Mouse (Mus musculus) left cerebral cortex, postnatal 36 days (tissue): Measurements from ENCODE around the gene Olfr266. TPM values are rescaled to one million over a fixed set of nuclear protein-coding genes. Genes with fewer than 3 reads are reported as not detected.
A peak's percentile ranks its signal among the peaks of the same experiment; 100 is the strongest.

Experiments
- DNase-seq, 2 experiments: peaks; one replicate each; pipeline ENCODE4 v3.0.0; 2021 to 2022; ENCODE audit warnings: low spot score in 2 of 2, mixed read lengths in 1 of 2
- intact Hi-C: fragments of 180-260 bp; cut with DNase I; formaldehyde crosslinking; loops from one replicate; pipeline ENCODE4 v1.15.1; 2025
- total RNA-seq, 2 experiments: library from RNA; stranded (reverse); gene quantifications; 2 replicates each; pipeline ENCODE4 v1.2.3; 2021

The Olfr266 gene
- not detected for total RNA-seq

DNA sequence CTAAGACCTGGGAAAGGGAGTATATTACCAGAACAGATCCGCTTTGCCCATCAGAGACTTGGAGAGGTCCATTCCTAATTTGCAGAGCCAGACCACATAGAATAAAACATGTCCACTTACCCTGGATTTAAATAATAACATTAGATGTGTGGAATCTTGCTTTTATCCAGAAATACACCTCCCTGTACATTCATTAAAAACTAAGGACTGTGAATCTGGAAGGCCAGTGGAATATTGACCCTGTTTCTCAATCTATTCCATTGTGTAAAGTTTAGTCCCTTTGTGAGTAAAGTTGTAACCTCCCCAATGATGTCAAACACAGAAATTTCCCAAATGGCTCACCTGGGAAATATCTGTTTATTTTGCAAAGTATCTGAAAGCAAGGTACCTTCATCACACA, at the start of gene Olfr266:
Olfr266 (minus strand) TSS at position 101 of the 400 bp plus-strand sequence.
- DNase-seq: no peak
- intact Hi-C loops: no loop called here

DNA sequence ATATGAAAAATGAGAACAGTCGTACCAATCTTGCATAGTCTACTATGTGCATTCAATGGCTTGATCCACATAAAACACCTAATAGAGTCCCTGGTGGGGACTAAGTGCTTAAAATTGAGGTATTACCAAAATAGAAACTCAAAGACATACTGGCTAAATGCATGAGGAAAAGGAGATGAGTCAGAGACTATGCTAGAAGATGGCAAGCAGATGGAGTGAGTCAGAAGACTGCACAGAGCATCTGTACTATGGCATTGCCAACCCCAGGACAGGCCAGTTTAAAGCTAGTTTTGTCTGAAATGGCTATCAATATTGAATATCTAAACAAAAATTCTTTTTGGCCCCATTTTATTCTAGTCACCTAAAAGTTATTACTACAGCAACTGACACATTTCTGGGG, 49.5 kb upstream of the Olfr266 start:
- peak in 1 of 2 experiments; percentile 5 for DNase-seq

DNA sequence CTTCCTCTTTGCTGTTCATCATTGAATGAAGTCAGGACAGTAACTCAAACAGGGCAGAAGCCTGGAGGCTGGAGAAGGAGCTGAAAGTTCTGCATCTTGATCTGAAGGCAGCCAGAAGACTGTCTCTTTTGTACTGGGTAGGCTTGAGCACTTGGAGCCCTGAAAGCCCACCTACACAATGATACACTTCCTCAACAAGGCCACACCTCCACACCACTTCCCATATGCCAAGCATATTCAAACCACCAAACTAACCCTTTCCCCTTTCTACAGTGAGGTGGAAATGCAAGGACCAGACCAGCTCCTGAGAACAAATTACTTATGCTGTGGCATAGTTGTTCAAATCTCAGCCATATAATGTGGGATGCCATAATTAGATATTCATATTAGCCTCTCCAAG, 46.8 kb upstream of the Olfr266 start:
- DNase-seq: no peak
- intact Hi-C loops: no loop called here

More for the DNA sequence above, 49.5 kb upstream of the Olfr266 start:
- intact Hi-C loops: loop anchor here (5.0 kb wide), 2 partner anchors 103 to 883 kb away; no protein-coding TSS in a partner anchor

DNA sequence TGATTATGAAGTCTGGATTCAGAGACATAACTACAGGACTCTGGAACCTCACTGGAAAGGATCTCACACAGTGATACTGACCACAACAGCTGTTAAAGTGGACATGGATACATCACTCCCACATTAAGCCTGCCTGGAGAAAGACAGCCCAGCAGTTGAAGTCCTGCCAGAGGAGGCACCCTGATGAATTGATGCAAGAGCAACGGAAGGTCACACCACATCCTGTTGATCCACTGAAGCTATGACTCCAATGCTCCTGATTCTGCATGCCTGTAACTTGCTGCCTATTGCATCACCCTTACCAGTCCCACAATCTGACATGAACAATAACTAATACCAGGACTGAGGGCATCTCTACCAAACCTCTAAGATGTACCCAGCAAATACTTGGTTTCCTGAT, 6.0 kb upstream of the Olfr266 start:
- intact Hi-C loops: no loop called here
- no peak for DNase-seq

DNA sequence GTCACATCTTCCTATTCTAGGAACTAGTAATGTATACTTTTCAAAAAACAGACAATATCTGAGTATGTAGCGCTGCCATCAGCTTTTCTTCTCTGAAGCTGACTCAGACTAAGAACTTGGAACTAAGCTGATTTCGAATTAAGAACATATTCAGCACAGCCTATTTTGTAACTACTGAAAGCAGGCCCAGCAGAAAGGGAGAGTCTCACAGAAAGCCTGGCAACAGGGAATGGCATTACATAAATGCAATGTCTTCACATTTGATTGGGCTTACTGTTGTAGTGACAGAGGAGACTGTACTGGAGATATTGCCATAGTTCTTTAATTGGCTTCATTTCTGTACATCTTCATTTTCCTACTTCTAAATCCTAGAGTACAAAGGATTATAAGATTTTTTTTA, 8.4 kb downstream of the Olfr266 start:
- DNase-seq: no peak
- intact Hi-C loops: no loop called here

DNA sequence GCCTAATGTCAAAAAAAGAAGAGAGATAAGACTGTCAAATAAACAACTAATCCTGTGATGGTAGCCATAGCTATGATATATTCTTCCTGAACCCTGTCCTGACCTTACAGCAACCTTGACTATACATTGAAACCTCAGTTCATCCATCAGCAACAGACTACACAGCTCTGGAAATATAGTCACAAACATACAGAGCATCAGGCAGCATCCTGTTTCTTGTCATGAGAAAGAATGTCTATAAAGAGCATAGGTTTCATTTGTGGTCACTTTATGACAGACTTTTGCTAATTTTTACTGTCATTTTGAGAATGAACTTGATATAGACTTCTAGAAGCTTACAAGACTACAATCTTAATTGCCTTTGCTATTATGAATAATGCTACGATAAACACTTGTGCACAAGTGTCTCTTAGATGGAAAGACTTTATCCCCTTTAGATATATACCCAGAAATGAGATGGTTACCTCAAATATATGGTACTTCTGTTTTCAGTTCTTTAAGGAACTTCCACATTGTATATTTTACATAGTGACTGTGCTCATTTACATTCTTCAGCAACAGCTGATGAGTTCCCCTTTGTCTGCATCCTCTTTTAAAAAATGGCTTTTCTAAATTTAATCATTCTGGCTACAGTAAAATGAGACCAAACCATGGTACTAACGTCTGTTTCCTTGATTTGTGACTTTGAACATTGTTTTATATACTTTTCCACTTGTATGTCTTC, 17.0 kb downstream of the Olfr266 start:
- intact Hi-C loops: no loop called here
- no peak for DNase-seq

DNA sequence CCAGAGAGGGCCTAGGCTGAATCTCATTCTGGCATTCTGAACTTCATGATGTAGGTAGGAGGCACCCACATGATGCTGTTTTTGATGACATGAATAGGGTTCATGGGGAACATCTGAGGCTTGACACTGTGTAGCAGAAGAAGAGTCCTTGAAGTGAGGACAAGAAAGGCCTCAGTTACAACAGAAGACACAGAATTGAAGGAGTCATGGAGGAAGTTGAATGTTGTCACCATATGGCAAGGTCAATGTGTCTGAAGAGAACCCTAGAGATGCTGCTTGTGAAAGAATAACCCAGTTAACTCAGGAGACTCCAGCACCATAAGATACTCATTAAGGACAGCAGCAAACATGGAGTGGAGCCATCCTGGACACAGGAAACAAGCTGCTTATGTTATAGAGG, 28.0 kb downstream of the Olfr266 start:
- intact Hi-C loops: no loop called here
- no peak for DNase-seq

DNA sequence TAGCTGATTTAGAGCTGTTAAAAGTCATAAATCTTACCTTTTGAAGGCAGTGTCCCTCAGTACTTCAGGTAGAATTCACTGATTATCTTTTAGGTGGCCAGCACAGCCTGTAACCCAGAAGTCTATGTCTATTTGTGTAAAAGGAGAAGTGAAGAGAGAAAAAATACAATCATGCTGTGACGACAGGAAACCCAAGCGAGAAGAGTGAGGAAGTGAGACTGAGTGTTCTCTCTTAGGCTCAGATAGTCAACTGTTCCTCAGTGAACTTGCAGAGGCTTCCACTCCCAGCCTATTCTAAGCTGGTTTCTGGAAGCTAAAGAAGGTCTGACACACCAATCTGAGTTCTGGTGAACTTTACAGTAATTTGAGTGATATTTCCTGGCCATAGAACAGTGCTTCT, 36.2 kb downstream of the Olfr266 start, which contains the start of gene Cd53:
Cd53 (minus strand) TSS at position 220 of the 400 bp plus-strand sequence.
- intact Hi-C loops: no loop called here
- DNase-seq: no peak

DNA sequence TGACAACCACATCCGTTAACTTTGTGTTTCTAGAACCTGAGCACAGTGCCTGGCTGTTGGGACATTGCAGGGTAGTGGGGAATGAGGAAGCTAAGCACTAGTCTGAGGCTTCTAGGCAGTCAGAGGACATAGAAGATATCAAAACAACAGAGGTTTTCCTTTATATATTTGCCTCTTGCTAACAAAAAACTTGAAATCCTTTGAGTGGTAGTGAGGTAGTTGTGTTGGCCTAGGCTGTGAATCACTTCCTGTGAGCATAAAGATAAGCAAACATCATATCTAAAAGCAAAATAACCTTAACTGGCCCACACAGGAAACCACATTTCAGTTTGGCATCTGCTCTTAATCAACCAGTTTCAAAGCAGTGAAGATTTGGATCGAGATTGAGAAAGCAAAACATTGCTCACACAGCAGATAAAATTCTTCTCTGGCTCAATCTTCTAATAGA, 37.6 kb downstream of the Olfr266 start:
- intact Hi-C loops: no loop called here

DNA sequence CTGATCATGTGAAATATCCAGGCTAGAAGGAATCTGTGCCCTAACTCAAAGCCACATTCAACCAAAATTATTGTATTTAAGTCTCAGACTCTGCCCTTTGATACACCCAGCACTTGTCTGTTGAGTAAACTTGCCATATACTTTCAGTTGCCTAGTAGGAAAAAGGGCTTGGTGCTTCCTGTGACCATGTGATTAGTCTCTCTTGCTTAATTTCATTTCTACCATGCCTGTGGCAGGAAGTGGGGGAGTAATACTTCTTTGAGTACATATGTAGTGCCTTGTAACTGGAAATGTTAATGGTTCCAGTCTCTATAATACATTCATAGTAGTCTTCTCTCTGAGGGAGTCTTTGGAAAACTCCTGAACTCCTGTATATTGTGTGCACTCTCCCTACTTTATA, 38.1 kb downstream of the Olfr266 start:
- DNase-seq: no peak
- intact Hi-C loops: no loop called here

More for the DNA sequence above, 37.6 kb downstream of the Olfr266 start:
- DNase-seq: no peak

DNA sequence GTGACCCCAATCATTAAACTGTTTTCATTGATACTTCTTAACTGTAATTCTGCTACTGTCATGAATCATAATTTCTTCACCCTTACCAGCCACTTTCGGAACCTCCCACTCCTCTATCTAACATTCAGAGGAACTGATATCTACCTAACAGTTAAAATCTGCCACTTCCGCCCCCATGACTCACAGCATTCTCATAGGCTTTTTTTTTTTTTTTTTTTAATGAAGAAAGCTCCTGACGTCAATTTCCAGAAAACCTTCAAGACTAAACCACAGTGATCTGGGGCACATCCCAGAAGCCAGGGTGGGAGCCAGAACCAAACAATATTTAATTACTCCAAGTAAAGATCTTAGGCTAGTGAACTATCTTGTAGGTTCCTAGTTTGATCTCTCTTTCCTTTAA, 41.0 kb downstream of the Olfr266 start:
- no peak for DNase-seq
- intact Hi-C loops: no loop called here

DNA sequence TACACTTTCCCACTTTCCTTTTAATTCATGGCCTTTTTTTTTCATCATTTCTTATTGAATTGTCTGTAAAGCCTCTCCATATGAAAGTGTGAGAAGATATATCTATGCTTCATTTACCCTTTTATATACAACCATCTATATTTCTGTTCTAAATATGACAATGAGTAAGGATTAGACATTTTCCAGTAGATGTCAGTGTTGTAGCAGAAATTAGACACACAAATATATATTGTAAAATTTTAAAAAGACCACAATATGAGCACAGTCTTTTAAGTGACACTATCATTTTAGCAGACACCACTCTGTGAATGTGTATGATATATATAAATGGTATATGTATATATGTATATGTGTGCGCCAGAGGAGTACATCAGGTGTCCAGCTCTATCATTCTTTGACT, 54.3 kb downstream of the Olfr266 start:
- intact Hi-C loops: loop anchor here (5.0 kb wide), 1 partner anchor 105 kb away; no protein-coding TSS in a partner anchor
- DNase-seq: no peak

Other genes with a start within 250 kb of the Olfr266 start
- gene Lrif1, start 141.3 kb downstream of the Olfr266 start, total RNA-seq: 10 to 100 TPM; 20.9 to 21.5 TPM
- 1 to 10 TPM; 8.7 to 9.2 TPM for gene Cd53, start 36.1 kb downstream of the Olfr266 start, total RNA-seq
- gene Kcna3, start 209.9 kb upstream of the Olfr266 start, total RNA-seq: 10 to 100 TPM; 30.7 to 31.1 TPM